Mouse (Mus musculus) neutrophil, adult 5-6 weeks (primary cell): ENCODE data around the gene A930018P22Rik. TPM values are rescaled to one million over a fixed set of nuclear protein-coding genes. Genes with fewer than 3 reads are reported as not detected.

Source experiments
- ATAC-seq: fragments of 151-379, 151-347 bp; 2 replicates; pipeline ENCODE4 v1.8.0; 2017; ENCODE audit warnings: mild to moderate bottlenecking, moderate TSS enrichment; ENCODE audit not compliant: insufficient number of reproducible peaks, poor library complexity, low FRiP score, severe bottlenecking; ENCODE audit errors: extremely low read depth
- total RNA-seq: library from RNA; stranded (forward); fragments of 200-1000 nt; gene quantifications from 2 replicates; pipeline ENCODE4 v1.2.3, GENCODE M21; 2017

A930018P22Rik gene
- total RNA-seq, 1 experiment from 2014 or later: not detected

GRCm38 (mm10) chr2:104147910-104148561 lies 25.5 kb downstream of the A930018P22Rik start:
- no peak for ATAC-seq

DNA sequence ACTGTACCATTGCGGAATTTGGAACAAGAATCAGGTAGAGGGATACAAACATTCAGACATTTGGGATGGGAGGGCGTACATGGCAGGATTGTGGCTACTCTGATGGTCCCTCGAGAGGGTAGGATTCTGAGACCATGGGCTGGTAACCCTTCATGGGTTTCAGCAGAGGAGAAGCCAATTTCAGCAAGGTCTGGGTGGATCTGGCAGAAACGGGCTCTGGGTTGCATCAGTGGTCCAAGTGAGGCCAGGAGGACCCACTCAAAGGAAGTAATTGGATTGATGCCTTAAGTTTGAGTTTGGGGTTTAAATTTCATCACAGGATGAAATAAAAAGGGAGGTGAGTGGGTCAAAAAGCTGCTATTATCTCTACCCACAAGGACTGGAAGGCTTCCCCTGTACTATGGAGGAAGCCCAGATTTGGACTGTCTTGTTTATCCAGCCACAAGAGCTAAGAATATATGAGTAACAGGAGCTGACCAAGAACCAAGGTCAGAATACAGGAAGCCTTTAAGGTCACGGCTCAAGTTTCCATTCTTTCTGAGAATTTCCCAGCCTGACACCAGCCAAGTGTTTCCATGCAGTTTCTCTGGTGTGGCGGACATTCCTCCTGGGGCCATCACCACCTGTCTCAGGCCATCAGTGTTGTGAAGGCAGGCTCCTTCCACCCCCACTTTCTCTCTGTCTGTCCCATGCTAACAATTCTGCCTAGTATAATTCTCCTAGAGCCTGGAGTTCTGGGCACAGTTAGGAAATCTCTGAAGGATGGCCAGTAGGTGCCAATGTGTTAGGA lies 28.2 kb downstream of the A930018P22Rik start:
- ATAC-seq: no peak

DNA sequence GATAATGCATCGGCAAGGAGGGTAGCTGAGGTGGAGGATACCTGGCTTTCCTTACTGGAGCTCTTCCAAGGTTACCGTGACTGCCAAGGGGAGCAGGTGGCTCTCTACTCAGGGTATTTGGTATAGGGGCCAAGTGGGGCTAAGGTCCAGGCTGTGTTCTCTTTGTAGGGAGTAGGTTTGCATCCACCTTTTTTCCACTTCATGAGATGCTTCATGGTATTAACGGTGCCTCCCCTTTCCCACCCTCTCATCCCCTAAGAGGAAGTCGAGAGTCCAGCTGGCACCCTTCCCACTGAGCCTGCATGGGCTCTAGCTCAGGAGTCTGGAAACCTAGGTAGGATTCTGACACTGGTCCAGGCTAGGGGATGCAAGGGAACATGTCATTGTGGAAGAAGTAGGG lies 30.8 kb downstream of the A930018P22Rik start:
- no peak for ATAC-seq

- no peak for ATAC-seq
Measured at GRCm38 (mm10) chr2:104153876-104154275, 31.3 kb downstream of the A930018P22Rik start.

GRCm38 (mm10) chr2:104157831-104158230 lies 35.3 kb downstream of the A930018P22Rik start:
- no peak for ATAC-seq

DNA sequence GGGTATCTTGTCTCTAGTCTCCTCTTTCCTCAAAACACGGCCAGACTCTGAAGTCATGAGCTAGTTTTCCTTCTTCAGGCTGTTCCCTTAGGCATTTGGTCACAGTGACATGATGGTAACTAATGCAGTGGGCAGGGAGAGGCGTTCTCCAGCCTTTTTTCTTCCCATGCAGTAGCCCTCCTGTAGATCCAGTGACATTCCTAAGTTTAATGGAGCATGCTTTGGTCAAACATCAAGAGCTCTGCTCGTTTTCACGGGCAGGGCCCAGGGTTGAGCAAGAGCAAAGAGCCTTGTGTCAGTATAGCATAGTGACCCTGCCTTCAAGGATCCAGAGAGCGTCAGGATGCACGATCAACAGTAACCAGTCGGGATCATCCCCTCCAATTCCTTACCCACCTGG lies 40.8 kb downstream of the A930018P22Rik start:
- ATAC-seq: no peak

DNA sequence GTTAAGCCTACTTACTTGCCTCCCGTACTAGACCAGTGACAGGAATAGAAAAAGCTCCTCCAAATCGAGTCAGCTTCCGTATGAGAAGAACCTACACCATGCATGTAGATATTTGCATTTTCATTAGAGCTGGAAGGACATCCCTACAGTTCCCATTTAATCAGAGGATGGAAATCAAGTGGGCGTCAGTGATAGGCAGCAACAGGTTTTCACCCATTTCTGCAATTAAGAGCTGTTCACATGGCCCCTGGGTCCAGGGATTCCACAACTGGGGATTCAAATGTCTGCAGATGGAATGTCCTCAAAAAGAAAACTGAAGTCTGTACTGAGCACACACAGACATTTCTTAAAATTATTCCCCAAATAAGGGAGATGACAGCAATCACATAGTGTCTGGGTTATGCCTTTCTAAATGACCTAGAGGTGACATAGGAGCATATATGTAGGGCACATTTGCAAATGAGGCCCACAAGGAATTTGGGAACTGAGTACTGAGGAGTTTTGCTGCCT lies 41.5 kb downstream of the A930018P22Rik start:
- no peak for ATAC-seq

GRCm38 (mm10) chr2:104165631-104166030 lies 43.1 kb downstream of the A930018P22Rik start:
- ATAC-seq: no peak

DNA sequence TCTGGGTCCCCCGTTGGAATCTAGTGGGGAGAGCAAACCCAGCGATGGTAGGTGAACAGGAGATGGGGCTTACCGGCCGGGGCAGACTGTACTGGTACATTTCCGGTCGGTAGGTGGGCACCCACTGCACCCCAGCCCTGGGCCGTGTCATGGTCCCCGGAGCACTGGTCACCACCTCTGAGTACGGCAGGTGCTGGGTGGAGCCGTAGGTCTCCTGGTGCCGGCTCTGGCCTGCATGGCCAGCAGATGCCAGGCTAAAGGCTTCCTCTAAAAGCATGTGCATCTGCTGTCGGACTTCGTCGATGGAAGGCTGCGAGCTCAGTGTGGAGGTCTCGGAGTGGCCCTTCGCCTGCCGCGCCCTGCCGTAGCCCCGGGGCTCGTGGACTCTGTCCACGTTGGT lies 45.2 kb downstream of the A930018P22Rik start:
- ATAC-seq: no peak

DNA sequence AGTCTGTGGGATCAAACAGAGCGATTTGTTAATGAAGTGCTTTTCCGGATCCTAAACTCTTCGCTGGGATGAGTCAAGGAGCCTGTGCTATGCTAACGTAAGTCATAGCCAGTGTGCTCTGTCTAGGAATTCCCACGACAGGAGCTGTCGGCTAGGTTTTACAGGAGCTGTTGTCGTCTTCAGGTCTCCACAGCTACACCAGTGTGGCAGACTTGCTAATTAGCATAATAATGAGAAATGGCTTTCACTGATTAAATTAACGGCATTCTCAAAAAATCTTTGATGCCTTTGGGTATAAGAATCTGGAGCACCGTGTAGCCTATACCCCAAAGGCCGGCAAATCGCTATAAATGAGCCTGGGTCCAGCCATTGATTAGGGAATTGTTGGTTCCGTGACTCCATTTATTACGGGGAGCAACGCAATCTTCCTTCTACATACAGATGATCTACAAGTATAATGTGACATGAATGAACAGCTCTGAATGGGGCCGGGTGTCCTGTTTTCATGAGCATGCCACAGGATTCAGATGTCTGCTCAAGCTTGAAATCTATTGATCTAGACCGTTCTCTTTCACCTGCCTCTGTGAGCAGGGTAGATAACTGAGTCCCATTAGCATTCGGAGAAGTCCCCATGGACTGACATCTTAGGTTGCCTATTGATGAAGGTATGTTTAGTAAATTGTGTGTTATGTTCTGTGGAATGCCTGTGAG lies 45.8 kb downstream of the A930018P22Rik start:
- no peak for ATAC-seq

DNA sequence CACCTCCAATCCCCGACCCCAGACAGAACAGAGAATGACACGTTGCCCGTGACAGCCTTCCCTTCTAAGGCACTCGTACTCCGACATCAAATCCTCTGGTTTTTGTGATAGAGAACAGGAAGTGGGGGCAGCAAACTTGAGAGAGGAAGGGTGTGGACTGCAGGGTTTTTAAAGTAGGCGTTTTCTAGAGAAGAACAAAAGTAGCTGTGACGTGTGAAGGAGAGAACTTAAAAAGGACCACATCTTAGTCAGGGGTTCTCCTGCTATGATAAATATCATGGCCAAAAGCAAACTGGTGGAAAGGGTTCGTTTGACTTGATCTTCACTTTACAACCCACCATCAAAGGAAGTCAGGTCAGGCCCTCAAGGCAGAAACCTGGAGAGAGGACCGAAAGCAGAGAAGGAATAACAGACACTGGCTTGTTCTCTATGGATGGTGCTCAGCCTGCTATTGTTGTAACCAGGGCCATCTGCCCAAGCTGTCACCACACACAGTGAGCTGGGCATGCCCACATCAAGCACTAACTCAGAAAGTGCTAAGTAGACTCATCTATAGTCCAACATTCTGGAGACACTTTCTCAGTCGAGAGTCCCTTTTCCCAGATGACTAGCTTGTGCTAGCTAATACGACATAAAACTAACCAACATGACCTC lies 50.3 kb downstream of the A930018P22Rik start:
- peak; percentile 58 for ATAC-seq

GRCm38 (mm10) chr2:104173431-104173830 lies 50.9 kb downstream of the A930018P22Rik start:
- no peak for ATAC-seq

Other genes with a start within 250 kb of the A930018P22Rik start
- 134 and 151 TPM in 2 replicates for gene Lmo2, start 164.8 kb upstream of the A930018P22Rik start, total RNA-seq
- gene Fbxo3, start 95.0 kb upstream of the A930018P22Rik start, total RNA-seq: 45.3 and 46.8 TPM in 2 replicates
- not detected in 2 replicates for gene 4931422A03Rik, start 94.4 kb upstream of the A930018P22Rik start, total RNA-seq
- gene Gm10912, start 56.9 kb upstream of the A930018P22Rik start, total RNA-seq: 1.0 and 1.6 TPM in 2 replicates
- gene Gm10799, start 54.2 kb upstream of the A930018P22Rik start, total RNA-seq: not detected in 2 replicates
- gene Cd59b, start 52.9 kb upstream of the A930018P22Rik start, total RNA-seq: 8.7 TPM in 1 of 2 replicates, not detected in the other
- gene Cd59a, start 27.0 kb upstream of the A930018P22Rik start, total RNA-seq: 0.58 and 1.6 TPM in 2 replicates